Mouse (Mus musculus) heart, embryonic 14.5 days (tissue): ENCODE data around the gene Slc11a2. TPM values are rescaled to one million over a fixed set of nuclear protein-coding genes. Genes with fewer than 3 reads are reported as not detected.

ENCODE experiments used
- ATAC-seq: fragments of 200-750 bp; cut with Nextera tagmentation; 2 replicates; pipeline ENCODE4 v1.8.0; 2017; ENCODE audit warnings: low read depth, moderate TSS enrichment; ENCODE audit not compliant: insufficient number of reproducible peaks, insufficient read depth, low FRiP score
- H3K27ac ChIP-seq, 2 experiments: fragments of 200-500 bp in 1 of 2; fragments of 300-500 bp in 1 of 2; sonication (generic) in 1 of 2; replicated peaks in 1 of 2; 2 replicates each; pipeline ENCODE4 v1.5.1; 2012 to 2014; ENCODE audit warnings: low read depth in 2 of 2, low read length in 2 of 2, control low read depth in 1 of 2, mild to moderate bottlenecking in 1 of 2, mixed read lengths in 1 of 2; ENCODE audit not compliant: control insufficient read depth in 1 of 2, insufficient read depth in 1 of 2
- H3K27me3 ChIP-seq: fragments of 300-500 bp; sonication (generic); 2 replicates; pipeline ENCODE4 v1.6.1; 2014; ENCODE audit warnings: mild to moderate bottlenecking, low read length, control low read depth; ENCODE audit not compliant: control insufficient read depth, insufficient read depth
- H3K36me3 ChIP-seq: fragments of 300-500 bp; sonication (generic); 2 replicates; pipeline ENCODE4 v1.6.1; 2014; ENCODE audit warnings: mild to moderate bottlenecking, control low read depth, low read length, mixed read lengths; ENCODE audit not compliant: control insufficient read depth, insufficient read depth
- H3K4me1 ChIP-seq, 2 experiments: fragments of 200-500 bp in 1 of 2; fragments of 300-500 bp in 1 of 2; sonication (generic) in 1 of 2; 2 replicates each; pipeline ENCODE4 v1.6.1; 2012 to 2014; ENCODE audit warnings: low read length in 2 of 2, control low read depth in 1 of 2, mixed read lengths in 1 of 2; ENCODE audit not compliant: control insufficient read depth in 2 of 2, insufficient read depth in 2 of 2
- H3K4me2 ChIP-seq: fragments of 300-500 bp; sonication (generic); 2 replicates; pipeline ENCODE4 v1.6.1; 2014; ENCODE audit warnings: mild to moderate bottlenecking, low read length
- H3K4me3 ChIP-seq, 2 experiments: fragments of 200-500 bp in 1 of 2; fragments of 300-500 bp in 1 of 2; sonication (generic) in 1 of 2; 2 replicates each; pipeline ENCODE4 v1.5.1; 2012 to 2014; ENCODE audit warnings: low read length in 2 of 2, mild to moderate bottlenecking in 2 of 2, control low read depth in 1 of 2, low read depth in 1 of 2, moderate library complexity in 1 of 2; ENCODE audit not compliant: control insufficient read depth in 1 of 2, insufficient read depth in 1 of 2
- H3K9ac ChIP-seq: fragments of 300-500 bp; sonication (generic); 2 replicates; pipeline ENCODE4 v1.6.1; 2014; ENCODE audit warnings: mild to moderate bottlenecking, low read length
- H3K9me3 ChIP-seq: fragments of 300-500 bp; sonication (generic); 2 replicates; pipeline ENCODE4 v1.6.1; 2016; ENCODE audit warnings: low read length, control low read depth; ENCODE audit not compliant: control insufficient read depth
- WGBS: fragments of 180-500 bp; shearing (Covaris S2); extraction: QIAGEN DNeasy Blood & Tissue Kit; methylation state at CpG from one replicate; pipeline ENCODE4 v1.1.7; 2014; 5-methylcytosine and 5-hydroxymethylcytosine counted together
- polyA plus RNA-seq: library from polyadenylated mRNA; unstranded; fragments of >200 nt; fragmentation: Nextera tagmentation; extraction: Ambion mirVana; gene quantifications from 2 replicates; pipeline ENCODE4 v1.2.1, GENCODE M21; 2014

Slc11a2 gene
- polyA plus RNA-seq, 1 experiment from 2014 or later, result 12.7 TPM

GRCm38 (mm10) chr15:100401811-100402210, 23.1 kb downstream of the Slc11a2 start:
- Histone ChIP-seq H3K4me3 (no peak overlapping the region), H3K9ac (no peak overlapping the region), H3K27ac (no peak overlapping the region), H3K36me3 (peaks cover 95% of the 10 kb centered on the region), H3K4me2 (no peak overlapping the region), H3K4me1 (peaks cover 0 to 4% of the 10 kb centered on the region in 2 experiments; a peak in 1 of 4 replicates), H3K9me3 (no peaks in the 10 kb centered on the region), H3K27me3 (no peaks in the 10 kb centered on the region)
- WGBS, result 93% methylated on average over 4 of the region's 4 CpGs
- ATAC-seq, result no peak

- no peaks in the 10 kb centered on the region for H3K9me3 ChIP-seq
- peaks cover 99% of the 10 kb centered on the region for H3K36me3 ChIP-seq
- 80% methylated on average over 16 of the region's 16 CpGs for WGBS
- H3K9ac ChIP-seq, result no peak overlapping the region
- H3K4me3 ChIP-seq, result no peak overlapping the region
- peaks cover 0 to 1% of the 10 kb centered on the region in 2 experiments; a peak in 1 of 4 replicates for H3K4me1 ChIP-seq
- H3K27me3 ChIP-seq, result no peaks in the 10 kb centered on the region
- H3K27ac ChIP-seq, result no peak overlapping the region
- H3K4me2 ChIP-seq, result no peak overlapping the region
- no peak for ATAC-seq
Observed at GRCm38 (mm10) chr15:100400592-100401250, 24.2 kb downstream of the Slc11a2 start.

- WGBS, result 97% methylated on average over 3 of the region's 3 CpGs
- Histone ChIP-seq H3K27ac (no peak overlapping the region), H3K4me3 (no peak overlapping the region), H3K36me3 (peaks cover 71% of the 10 kb centered on the region), H3K27me3 (no peaks in the 10 kb centered on the region), H3K9ac (no peak overlapping the region), H3K9me3 (no peaks in the 10 kb centered on the region), H3K4me2 (no peak overlapping the region), H3K4me1 (peaks cover 7 to 8% of the 10 kb centered on the region in 2 experiments)
- no peak for ATAC-seq
Observed at GRCm38 (mm10) chr15:100395561-100395960, 29.3 kb downstream of the Slc11a2 start.

GRCm38 (mm10) chr15:100393016-100393415, 31.9 kb downstream of the Slc11a2 start:
- peaks cover 47% of the 10 kb centered on the region for H3K36me3 ChIP-seq
- H3K4me1 ChIP-seq, result peaks cover 10 to 13% of the 10 kb centered on the region in 2 experiments
- no peak overlapping the region for H3K4me2 ChIP-seq
- H3K27ac ChIP-seq, result no peak overlapping the region
- H3K9ac ChIP-seq, result no peak overlapping the region
- 58% methylated on average over 11 of the region's 11 CpGs for WGBS
- no peaks in the 10 kb centered on the region for H3K9me3 ChIP-seq
- no peak overlapping the region for H3K4me3 ChIP-seq
- no peak for ATAC-seq
- no peaks in the 10 kb centered on the region for H3K27me3 ChIP-seq

- Histone ChIP-seq H3K36me3 (peaks cover 33% of the 10 kb centered on the region), H3K4me2 (no peak overlapping the region), H3K4me3 (no peak overlapping the region), H3K27me3 (no peaks in the 10 kb centered on the region), H3K27ac (no peak overlapping the region), H3K9ac (no peak overlapping the region), H3K4me1 (peaks cover 10 to 13% of the 10 kb centered on the region in 2 experiments), H3K9me3 (no peaks in the 10 kb centered on the region)
- ATAC-seq, result no peak
- WGBS, result 85% methylated on average over 7 of the region's 7 CpGs
Observed at GRCm38 (mm10) chr15:100391599-100391998, 33.3 kb downstream of the Slc11a2 start.

- peaks cover 27% of the 10 kb centered on the region for H3K36me3 ChIP-seq
- no peak overlapping the region for H3K4me2 ChIP-seq
- H3K4me1 ChIP-seq, result peaks cover 10 to 13% of the 10 kb centered on the region in 2 experiments
- no peak for ATAC-seq
- H3K9me3 ChIP-seq, result no peaks in the 10 kb centered on the region
- H3K4me3 ChIP-seq, result no peak overlapping the region
- H3K27me3 ChIP-seq, result no peaks in the 10 kb centered on the region
- 46% methylated on average over 7 of the region's 7 CpGs for WGBS
- H3K27ac ChIP-seq, result no peak overlapping the region
- H3K9ac ChIP-seq, result no peak overlapping the region
Observed at GRCm38 (mm10) chr15:100391066-100391465, 33.8 kb downstream of the Slc11a2 start.

GRCm38 (mm10) chr15:100388886-100389285, 36.0 kb downstream of the Slc11a2 start:
- Histone ChIP-seq H3K9ac (no peak overlapping the region), H3K27ac (no peak overlapping the region), H3K4me1 (peaks cover 10 to 13% of the 10 kb centered on the region in 2 experiments), H3K27me3 (no peaks in the 10 kb centered on the region), H3K4me3 (no peak overlapping the region), H3K36me3 (peaks cover 6% of the 10 kb centered on the region), H3K9me3 (no peaks in the 10 kb centered on the region), H3K4me2 (no peak overlapping the region)
- WGBS, result 76% methylated on average over 9 of the region's 9 CpGs
- ATAC-seq, result no peak
